Mouse (Mus musculus): ENCODE data around the gene Pxk. TPM values are rescaled to one million over a fixed set of nuclear protein-coding genes. Genes with fewer than 3 reads are reported as not detected.
"Not testable (repeated sequence)": the region's sequence is repeated elsewhere in the genome, so short reads cannot be mapped to it uniquely, and the experiment has no call there.

Pxk gene
- polyA plus RNA-seq, 1 experiment from 2014 or later: 36.3 TPM

GRCm38 (mm10) chr14:8158721-8159120 lies 60.7 kb downstream of the Pxk start:
- H3K4me1 ChIP-seq (replicated peaks): no peaks in the 10 kb centered on the region
- H3K9me3 ChIP-seq: no peaks in the 10 kb centered on the region
- no peak overlapping the region for H3K4me3 ChIP-seq (replicated peaks)
- peaks cover 9% of the 10 kb centered on the region for H3K36me3 ChIP-seq
- H3K9ac ChIP-seq: no peak overlapping the region
- H3K27ac ChIP-seq: no peak overlapping the region
- WGBS: 86% methylated on average over 3 of the region's 3 CpGs
- H3K27me3 ChIP-seq (replicated peaks): no peaks in the 10 kb centered on the region
- no peak for ATAC-seq
- no peak overlapping the region for H3K4me2 ChIP-seq (replicated peaks)

DNA sequence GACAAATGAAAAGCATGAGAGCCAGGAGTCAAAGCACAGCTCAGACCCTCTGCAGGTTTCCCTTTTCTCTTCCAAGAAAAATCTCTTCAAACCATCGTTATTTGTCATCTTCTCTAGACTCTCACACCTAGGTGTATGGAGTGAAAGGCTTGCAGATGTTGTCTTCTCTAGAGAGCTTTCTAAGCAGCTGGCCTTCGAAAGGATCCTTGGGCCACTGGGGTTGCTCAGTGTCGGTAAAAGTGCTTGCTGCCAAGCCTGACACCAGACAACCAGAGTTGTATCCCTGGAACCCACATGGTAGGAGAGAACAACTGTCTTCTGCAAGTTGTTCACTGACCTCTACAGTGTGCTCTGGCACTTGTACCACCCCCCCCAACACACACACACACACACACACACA lies 61.1 kb downstream of the Pxk start:
- Histone ChIP-seq H3K9me3 (no peaks in the 10 kb centered on the region), H3K36me3 (peaks cover 13% of the 10 kb centered on the region), H3K4me1 (replicated peaks) (no peaks in the 10 kb centered on the region), H3K27ac (no peak overlapping the region), H3K4me3 (replicated peaks) (no peak overlapping the region), H3K4me2 (replicated peaks) (no peak overlapping the region), H3K27me3 (replicated peaks) (no peaks in the 10 kb centered on the region), H3K9ac (no peak overlapping the region)
- 86% methylated on average over 3 of the region's 3 CpGs for WGBS
- no peak for ATAC-seq

DNA sequence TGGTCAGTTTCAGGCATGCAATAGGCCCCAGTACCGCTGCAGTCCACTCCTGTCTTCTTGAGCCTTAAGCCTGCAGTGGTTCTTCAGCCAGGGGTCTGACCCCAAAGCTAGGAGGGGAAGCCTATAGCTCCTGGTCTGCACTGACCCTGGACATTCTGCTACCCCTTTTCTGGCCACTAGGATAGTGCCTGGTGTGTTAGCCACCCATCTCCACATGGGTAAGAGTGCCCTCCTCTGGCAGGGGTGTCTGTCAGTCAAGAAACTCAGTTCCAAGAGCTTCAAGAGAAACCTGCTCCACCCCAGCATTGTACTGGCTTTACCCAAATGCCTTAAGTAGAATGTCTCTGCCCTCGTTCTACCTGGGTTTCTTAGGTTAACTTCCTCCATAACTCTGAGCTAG lies 63.8 kb downstream of the Pxk start:
- Histone ChIP-seq H3K27ac (no peak overlapping the region), H3K9me3 (no peaks in the 10 kb centered on the region), H3K36me3 (peaks cover 22% of the 10 kb centered on the region), H3K4me1 (replicated peaks) (no peaks in the 10 kb centered on the region), H3K4me2 (replicated peaks) (no peak overlapping the region), H3K9ac (no peak overlapping the region), H3K27me3 (replicated peaks) (no peaks in the 10 kb centered on the region), H3K4me3 (replicated peaks) (no peak overlapping the region)
- no peak for ATAC-seq
- 85% methylated on average over 2 of the region's 2 CpGs for WGBS

- ATAC-seq: no peak
- Histone ChIP-seq H3K4me2 (replicated peaks) (no peak overlapping the region), H3K4me1 (replicated peaks) (no peaks in the 10 kb centered on the region), H3K36me3 (peaks cover 34% of the 10 kb centered on the region), H3K9ac (no peak overlapping the region), H3K27me3 (replicated peaks) (no peaks in the 10 kb centered on the region), H3K4me3 (replicated peaks) (no peak overlapping the region), H3K9me3 (no peaks in the 10 kb centered on the region), H3K27ac (no peak overlapping the region)
- WGBS: 76% methylated on average over 7 of the region's 7 CpGs
These were observed 66.5 kb downstream of the Pxk start for GRCm38 (mm10) chr14:8164463-8164862.

- Histone ChIP-seq H3K36me3 (peaks cover 7% of the 10 kb centered on the region), H3K27me3 (replicated peaks) (no peaks in the 10 kb centered on the region), H3K9me3 (no peaks in the 10 kb centered on the region), H3K4me3 (replicated peaks) (peak within 1 kb of the TSS; percentile 98), H3K4me2 (replicated peaks) (peak within 1 kb of the TSS; percentile 89), H3K9ac (peak within 1 kb of the TSS; percentile 88), H3K27ac (peak within 1 kb of the TSS; percentile 86), H3K4me1 (replicated peaks) (peaks cover 8% of the 10 kb centered on the region)
- WGBS: under 1% methylated on average over 64 of the region's 64 CpGs
- peak; percentile 99 for ATAC-seq
These were observed 74.7 kb downstream of the Pxk start, which contains the start of gene Pdhb for GRCm38 (mm10) chr14:8172507-8173410. Gene Pdhb (minus strand): TSS chr14:8173025.

GRCm38 (mm10) chr14:8173542-8174250 lies 75.7 kb downstream of the Pxk start:
- not testable (repeated sequence) for H3K36me3 ChIP-seq; H3K9me3 ChIP-seq; H3K4me1 ChIP-seq (replicated peaks); H3K27me3 ChIP-seq (replicated peaks)
- peak overlapping the region; percentile 83 for H3K27ac ChIP-seq
- peak overlapping the region; percentile 89 for H3K4me2 ChIP-seq (replicated peaks)
- ATAC-seq: peak; percentile 5
- WGBS: 31% methylated on average over 7 of the region's 7 CpGs
- H3K9ac ChIP-seq: peak overlapping the region; percentile 57
- H3K4me3 ChIP-seq (replicated peaks): peak overlapping the region; percentile 98

- ATAC-seq: no peak
- Histone ChIP-seq H3K9ac (no peak overlapping the region), H3K4me1 (replicated peaks) (peaks cover 8% of the 10 kb centered on the region), H3K9me3 (no peaks in the 10 kb centered on the region), H3K27ac (no peak overlapping the region), H3K4me2 (replicated peaks) (no peak overlapping the region), H3K27me3 (replicated peaks) (no peaks in the 10 kb centered on the region), H3K36me3 (no peaks in the 10 kb centered on the region), H3K4me3 (replicated peaks) (no peak overlapping the region)
- 82% methylated on average over 5 of the region's 5 CpGs for WGBS
These were observed 76.6 kb downstream of the Pxk start for GRCm38 (mm10) chr14:8174634-8175033.

DNA sequence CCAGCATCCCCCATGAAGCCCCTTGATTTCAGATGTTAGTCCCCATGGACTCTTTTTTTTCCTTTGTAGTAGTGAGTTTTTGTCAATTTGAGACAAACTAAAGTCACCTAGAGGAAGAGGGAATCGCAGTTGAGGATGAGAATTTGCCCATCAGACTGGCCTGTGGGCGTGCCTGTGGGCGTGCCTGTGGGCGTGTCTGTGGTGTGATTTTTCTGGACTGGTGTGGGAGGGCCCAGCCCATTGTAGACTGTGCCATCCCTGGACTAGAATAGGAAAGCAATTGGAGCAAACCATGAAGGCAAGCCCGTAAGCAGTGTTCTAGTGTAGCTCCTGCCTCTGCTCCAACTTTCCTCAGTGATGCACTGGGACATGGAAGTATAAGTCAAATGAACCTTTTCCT lies 78.2 kb downstream of the Pxk start:
- H3K4me2 ChIP-seq (replicated peaks): no peak overlapping the region
- peaks cover 8% of the 10 kb centered on the region for H3K4me1 ChIP-seq (replicated peaks)
- H3K27me3 ChIP-seq (replicated peaks): no peaks in the 10 kb centered on the region
- H3K36me3 ChIP-seq: no peaks in the 10 kb centered on the region
- no peak overlapping the region for H3K27ac ChIP-seq
- no peak for ATAC-seq
- no peak overlapping the region for H3K4me3 ChIP-seq (replicated peaks)
- WGBS: 59% methylated on average over 5 of the region's 5 CpGs
- no peak overlapping the region for H3K9ac ChIP-seq
- no peaks in the 10 kb centered on the region for H3K9me3 ChIP-seq

DNA sequence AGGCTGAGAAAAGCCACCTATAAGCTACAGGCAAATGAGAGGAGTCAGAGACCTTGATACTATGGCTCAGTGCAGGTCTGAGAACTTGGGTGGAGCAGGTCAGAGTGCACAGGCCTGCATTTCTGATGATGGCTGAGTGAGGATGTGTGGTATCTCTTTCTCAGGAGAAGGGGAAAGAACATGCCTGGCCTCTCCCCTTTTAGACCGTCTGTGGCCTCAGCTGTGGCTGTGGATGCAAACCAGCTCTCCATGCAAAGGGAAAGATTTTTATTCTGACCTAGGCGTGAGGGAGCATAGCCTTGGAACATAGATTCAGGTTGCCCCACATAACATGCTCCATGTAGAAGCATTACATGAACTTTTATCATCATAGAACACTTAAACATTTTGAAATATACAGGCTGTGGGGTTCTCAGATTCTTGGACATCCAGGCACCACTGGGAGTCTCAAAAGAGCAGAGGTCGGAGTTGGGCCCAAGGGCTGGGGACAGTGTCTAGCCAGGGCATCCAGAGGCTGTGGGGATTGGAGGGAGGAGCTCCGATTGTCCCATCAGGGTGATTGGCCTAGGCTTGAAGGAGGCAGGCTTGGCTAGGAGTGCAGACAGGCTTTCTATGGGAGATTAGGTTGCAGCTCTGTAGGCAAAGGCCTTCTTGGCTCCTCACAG lies 82.5 kb downstream of the Pxk start:
- H3K4me3 ChIP-seq (replicated peaks): no peak overlapping the region
- H3K9me3 ChIP-seq: no peaks in the 10 kb centered on the region
- no peaks in the 10 kb centered on the region for H3K36me3 ChIP-seq
- no peak overlapping the region for H3K4me2 ChIP-seq (replicated peaks)
- H3K27ac ChIP-seq: no peak overlapping the region
- 69% methylated on average over 4 of the region's 4 CpGs for WGBS
- H3K27me3 ChIP-seq (replicated peaks): no peaks in the 10 kb centered on the region
- no peak for ATAC-seq
- H3K4me1 ChIP-seq (replicated peaks): no peaks in the 10 kb centered on the region
- no peak overlapping the region for H3K9ac ChIP-seq

- Histone ChIP-seq H3K36me3 (no peaks in the 10 kb centered on the region), H3K27ac (no peak overlapping the region), H3K4me1 (replicated peaks) (no peaks in the 10 kb centered on the region), H3K9ac (no peak overlapping the region), H3K27me3 (replicated peaks) (no peaks in the 10 kb centered on the region), H3K9me3 (no peaks in the 10 kb centered on the region), H3K4me2 (replicated peaks) (no peak overlapping the region), H3K4me3 (replicated peaks) (no peak overlapping the region)
- 67% methylated on average over 3 of the region's 3 CpGs for WGBS
- ATAC-seq: no peak
These were observed 85.3 kb downstream of the Pxk start for GRCm38 (mm10) chr14:8183330-8183729.

GRCm38 (mm10) chr14:8186278-8187045 lies 88.5 kb downstream of the Pxk start:
- Histone ChIP-seq H3K36me3 (no peaks in the 10 kb centered on the region), H3K4me3 (replicated peaks) (no peak overlapping the region), H3K9me3 (no peaks in the 10 kb centered on the region), H3K4me1 (replicated peaks) (no peaks in the 10 kb centered on the region), H3K27me3 (replicated peaks) (no peaks in the 10 kb centered on the region), H3K27ac (no peak overlapping the region), H3K9ac (no peak overlapping the region), H3K4me2 (replicated peaks) (no peak overlapping the region)
- no peak for ATAC-seq
- 87% methylated on average over 6 of the region's 6 CpGs for WGBS

GRCm38 (mm10) chr14:8190556-8190955 lies 92.5 kb downstream of the Pxk start:
- H3K4me1 ChIP-seq (replicated peaks): no peaks in the 10 kb centered on the region
- no peaks in the 10 kb centered on the region for H3K9me3 ChIP-seq
- no peak overlapping the region for H3K27ac ChIP-seq
- no peak for ATAC-seq
- no peaks in the 10 kb centered on the region for H3K27me3 ChIP-seq (replicated peaks)
- H3K36me3 ChIP-seq: no peaks in the 10 kb centered on the region
- H3K4me2 ChIP-seq (replicated peaks): no peak overlapping the region
- WGBS: 92% methylated on average over 3 of the region's 3 CpGs
- no peak overlapping the region for H3K4me3 ChIP-seq (replicated peaks)
- no peak overlapping the region for H3K9ac ChIP-seq
